Mouse (Mus musculus) c-Kit-positive CD71-positive TER-119-positive erythroid progenitor cells, embryonic 14.5 days (primary cell): ENCODE results near the gene Ppp1r16b.

Experiments used
- DNase-seq: peaks from one replicate; pipeline ENCODE4 v3.0.0-alpha.2; 2013; ENCODE audit warnings: low spot score

Ppp1r16b gene

DNA sequence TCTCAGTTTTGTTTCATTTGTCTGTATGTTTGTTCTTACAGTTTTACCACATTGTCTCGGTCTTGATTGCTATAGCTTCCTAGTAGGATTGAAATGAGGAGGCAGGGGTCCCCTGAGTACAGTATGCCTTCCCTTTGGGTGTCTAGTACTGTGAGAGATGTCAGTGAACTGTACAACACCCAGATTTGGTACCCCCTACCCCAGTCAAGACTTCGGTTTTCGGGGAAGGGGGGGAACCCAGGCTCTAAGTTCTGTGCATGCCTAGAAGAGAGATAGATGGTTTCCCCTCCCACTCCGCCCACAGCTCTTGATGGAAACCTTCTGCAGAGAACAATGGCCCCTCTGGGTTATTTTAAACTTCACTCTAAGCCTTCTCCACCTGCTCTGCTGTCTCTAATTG lies at the start of gene Ppp1r16b:
Gene Ppp1r16b, plus strand, starts transcription at position 301 of the 400 bp plus-strand sequence.
- DNase-seq: no peak

- no peak for DNase-seq
These were observed 49.5 kb upstream of the Ppp1r16b start for GRCm38 (mm10) chr2:158615702-158616101.

DNA sequence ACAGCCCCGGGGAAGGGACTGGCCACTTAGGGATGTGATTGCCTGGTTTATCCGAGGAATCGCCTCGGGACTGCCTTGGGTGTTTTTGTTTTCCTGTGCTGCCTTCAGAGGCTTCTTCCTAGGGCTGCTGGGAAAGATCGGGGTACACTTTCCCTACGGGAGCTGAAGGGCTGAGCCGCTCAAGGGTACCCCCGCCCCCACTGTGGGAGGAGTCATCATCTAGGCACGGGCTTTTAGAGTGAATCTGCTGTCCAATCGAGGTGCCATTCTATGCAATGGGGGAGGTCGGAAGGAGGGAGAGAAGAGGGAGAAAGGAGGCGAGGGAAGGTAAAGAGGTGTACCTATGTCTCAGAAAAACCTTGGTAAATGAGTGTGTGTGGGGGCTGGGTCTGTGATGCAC lies 48.9 kb upstream of the Ppp1r16b start:
- no peak for DNase-seq

- no peak for DNase-seq
These were observed 48.4 kb upstream of the Ppp1r16b start for GRCm38 (mm10) chr2:158616790-158617189.

DNA sequence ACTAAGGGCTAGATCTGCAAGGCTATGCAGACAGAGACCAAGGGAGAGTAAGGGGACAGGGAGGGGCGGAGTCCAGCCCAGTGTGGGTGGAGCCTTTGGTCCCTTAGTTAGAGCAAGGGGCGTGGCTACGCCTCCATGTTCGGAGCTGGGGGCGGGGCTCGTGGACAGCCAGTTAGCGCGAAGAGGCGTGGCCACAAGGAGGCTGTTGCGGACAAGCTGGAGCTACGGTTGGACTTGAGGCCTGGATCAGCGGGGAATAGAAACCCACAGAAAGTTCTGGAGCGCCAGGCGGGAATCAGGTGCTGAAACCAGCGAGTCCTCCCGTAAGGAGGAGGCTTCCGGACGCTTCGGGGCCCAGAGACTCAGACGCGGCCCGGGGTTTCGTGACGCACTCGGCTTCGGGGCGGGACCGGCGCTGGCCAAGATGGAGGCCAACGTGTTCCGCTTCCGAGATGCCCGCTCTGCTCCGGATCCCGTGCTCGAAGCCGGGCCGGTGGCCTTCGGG lies 40.4 kb upstream of the Ppp1r16b start, which contains the start of gene Actr5:
Gene Actr5, plus strand, starts transcription at position 171 of the 505 bp plus-strand sequence.
- peak; percentile 94 for DNase-seq

GRCm38 (mm10) chr2:158625231-158625630 lies 40.0 kb upstream of the Ppp1r16b start:
- DNase-seq: no peak

- DNase-seq: no peak
These were observed 39.5 kb upstream of the Ppp1r16b start for GRCm38 (mm10) chr2:158625697-158626096.

DNA sequence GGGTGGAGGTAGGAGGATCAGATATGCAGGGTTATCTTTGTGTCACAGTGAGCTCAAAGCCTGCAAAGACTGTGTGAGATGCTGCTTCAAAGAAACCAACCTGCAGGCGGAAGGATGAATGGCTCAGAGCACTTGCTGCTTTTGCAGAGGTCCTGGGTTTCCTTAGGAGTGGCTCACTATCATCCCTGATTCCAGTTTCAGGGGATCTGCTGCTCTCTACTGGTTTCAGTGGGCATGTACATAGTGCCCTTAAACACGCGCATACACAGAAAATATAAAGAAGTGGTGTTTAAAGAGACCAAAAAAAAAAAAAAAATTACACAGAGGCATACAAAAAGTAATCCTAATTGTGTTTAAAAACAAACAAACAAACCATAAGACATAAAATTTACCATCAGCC lies 36.3 kb upstream of the Ppp1r16b start:
- no peak for DNase-seq

DNA sequence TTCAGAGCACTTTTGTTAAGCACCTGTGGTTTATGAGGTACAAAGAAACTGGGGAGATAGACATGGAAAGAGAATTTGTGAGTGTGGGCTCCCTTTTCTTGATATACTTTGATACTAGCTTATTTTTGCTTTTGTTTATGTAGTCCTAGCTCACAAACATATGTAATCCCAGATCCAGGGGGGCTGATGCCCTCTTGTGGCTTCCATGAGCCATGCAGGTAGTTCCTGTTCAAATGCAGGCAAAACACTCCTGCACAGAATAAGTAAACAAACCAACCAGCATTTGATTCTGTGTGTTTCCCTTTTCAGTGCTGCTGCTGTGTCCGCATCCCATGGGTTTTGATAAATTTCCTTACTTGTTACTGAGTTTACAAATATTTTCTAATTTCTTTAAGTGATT lies 35.8 kb upstream of the Ppp1r16b start:
- no peak for DNase-seq

DNA sequence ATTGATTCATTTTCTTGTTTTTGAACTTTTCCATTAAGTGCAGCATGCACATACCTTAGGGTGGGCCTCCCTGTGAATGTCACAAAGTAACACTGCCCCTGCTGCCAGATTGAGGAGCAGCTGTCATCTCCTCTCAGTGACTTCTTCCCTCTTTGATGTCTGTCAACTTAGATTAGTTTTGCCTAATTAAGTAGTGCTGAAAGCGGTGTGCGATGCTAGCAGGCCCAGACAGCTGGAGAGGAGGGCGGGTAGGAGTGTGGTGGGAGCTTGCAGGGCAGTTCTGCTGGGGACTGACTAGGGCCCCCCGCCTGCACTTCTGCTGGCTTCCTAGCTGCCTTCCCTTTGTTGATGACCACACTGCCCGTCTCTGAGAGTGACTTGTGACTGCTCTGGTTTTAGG lies 33.3 kb upstream of the Ppp1r16b start:
- no peak for DNase-seq

DNA sequence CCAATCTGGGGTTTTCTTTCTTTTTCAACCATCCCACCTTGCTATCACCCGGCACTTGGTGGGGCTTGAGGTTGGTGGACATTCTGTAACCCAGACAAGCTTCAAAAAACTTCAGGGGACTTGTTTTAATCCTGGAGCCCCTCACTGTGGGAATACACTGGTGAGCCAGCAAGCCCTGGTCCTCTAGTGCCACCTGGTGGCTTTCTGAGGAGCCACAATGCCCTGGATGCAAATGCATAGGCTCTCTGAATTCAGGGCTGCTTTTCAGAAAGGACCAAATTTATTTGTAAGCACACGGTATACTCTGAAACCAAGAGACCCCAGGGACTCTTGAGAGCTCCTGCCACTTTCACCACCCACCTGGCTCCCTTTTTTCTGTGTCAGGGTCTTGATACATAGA lies 23.3 kb upstream of the Ppp1r16b start:
- DNase-seq: peak; percentile 47

GRCm38 (mm10) chr2:158642587-158642986 lies 22.6 kb upstream of the Ppp1r16b start:
- no peak for DNase-seq

GRCm38 (mm10) chr2:158643791-158644190 lies 21.4 kb upstream of the Ppp1r16b start:
- no peak for DNase-seq

DNA sequence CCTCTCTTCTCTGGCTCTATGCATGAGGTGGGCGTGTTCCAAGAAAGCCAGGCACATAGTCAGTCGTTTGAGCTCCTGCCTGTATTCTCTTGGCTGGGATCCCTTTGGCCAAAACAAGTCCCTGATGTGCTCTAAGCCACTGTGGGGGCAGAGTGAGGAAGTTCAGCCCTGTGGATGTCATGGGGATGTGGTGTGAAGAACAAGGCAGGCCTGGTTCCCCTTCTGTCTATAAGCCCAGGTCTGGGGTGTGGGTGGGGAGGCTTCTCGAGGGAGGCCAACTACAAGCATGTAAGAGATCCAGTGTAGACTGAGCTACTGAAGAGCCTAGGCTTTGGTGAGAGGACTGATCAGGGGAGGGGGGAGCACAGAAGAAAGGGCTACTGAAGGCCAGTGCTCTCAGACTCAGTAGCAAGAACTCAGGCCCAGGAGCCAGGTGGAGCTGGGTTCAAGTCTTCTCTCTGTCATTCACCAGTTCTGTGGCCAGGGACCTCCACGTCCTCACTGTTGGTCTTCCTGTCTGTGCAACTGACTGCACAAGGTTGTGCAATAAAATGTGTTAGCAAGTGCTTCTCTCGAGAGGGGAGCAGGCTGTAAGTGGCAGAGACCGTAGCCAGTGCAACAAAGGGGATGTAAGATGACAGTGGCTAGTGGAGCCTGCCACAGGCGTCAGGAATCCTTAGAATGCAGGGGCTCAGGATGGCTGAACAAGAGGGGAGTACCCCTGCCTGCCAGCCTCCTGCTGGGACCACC lies 13.9 kb upstream of the Ppp1r16b start:
- no peak for DNase-seq

DNA sequence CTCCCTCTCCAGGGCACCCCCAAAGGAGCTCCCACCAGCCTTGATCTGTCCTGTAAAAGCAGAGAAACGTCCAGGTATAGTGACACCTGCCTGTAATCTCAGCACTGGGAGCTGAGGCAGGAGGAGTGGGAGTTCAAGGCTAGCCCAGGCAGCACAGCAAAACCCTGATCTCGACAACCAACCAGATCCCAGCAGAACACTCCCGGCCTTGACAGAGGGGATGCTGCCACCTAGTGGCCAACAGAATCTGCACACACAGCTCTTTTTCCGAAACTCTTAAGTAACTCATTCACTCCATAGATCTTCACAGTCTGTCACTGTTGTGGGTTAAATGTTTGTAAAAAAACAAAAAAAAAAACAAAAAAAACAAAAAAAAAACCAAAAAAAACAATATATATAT lies 12.2 kb upstream of the Ppp1r16b start:
- peak; percentile 59 for DNase-seq

- no peak for DNase-seq
These were observed 10.5 kb upstream of the Ppp1r16b start for GRCm38 (mm10) chr2:158654717-158655116.

DNA sequence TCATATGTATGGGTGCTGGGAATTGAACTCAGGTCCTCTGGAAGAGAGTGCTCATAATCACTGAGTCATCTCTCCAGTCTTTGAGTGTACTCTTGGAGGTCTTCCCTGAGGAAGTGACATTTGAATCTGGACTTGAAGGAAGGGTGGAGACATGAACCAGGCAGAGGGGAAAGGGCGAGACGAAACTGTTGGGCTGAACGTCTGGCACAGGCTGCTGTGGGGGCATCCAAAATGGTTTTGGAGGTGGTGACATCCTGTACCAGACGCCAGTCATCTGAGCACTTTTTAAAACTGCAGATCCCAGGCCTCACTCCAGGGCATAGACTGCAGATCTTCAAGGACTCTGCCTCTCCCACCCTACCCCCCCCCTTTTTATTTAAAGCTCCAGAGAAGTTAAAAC lies 9.4 kb upstream of the Ppp1r16b start:
- no peak for DNase-seq

- DNase-seq: no peak
These were observed 6.4 kb upstream of the Ppp1r16b start for GRCm38 (mm10) chr2:158658822-158659221.

DNA sequence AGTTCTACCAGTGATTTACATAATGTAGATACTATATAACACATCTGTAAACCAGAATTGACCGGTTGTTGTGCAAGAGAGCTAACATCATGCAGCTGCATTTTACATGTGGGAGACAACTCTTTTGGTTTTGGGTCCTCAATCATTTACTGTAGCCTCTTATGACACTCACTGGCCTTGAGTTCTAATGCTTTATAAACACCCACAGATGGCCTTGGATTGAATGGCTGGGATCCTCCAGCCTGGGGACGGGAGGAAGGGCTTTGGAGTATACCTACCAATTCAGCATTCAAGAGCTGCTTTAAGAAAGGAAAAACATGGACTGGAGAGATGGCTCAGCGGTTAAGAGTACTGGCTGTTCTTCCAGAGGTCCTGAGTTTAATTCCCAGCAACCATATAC lies 5.9 kb upstream of the Ppp1r16b start:
- no peak for DNase-seq

DNA sequence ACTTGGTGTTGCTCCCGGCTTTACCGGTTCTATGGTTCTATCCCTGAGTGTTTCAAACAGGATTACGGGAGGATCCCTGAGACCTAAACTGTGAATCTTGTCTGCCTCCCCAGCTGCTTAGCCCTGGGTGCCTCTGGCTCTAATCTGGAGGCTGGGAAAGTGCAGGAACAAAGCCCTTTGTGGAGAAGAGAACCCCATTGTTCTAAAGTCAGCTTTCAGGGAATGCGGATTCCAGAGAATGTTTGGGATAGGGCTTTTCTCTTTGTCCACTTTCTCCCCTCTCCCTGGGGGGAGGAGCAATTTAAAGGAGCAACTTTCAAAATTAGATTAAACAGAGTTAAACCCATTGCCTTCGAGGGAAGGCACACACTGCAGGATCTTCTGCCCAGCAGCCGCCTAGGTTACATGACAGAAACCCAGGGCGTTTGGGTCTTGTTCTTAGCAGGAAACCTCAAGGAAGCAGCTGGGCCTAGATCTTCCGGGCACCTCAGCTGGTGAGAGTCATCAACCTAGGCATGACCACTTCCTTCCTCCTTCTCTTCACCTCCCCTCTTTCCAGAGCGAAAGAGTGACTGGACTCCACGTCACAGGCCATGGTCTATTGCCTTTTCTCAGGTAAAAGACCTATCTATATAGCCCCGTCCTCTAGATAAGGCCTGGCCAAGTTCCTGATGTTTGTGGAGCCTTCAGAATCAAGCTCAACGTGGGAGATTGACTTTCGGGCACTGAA lies 1.0 kb downstream of the Ppp1r16b start:
- DNase-seq: no peak

- DNase-seq: no peak
These were observed 1.9 kb downstream of the Ppp1r16b start for GRCm38 (mm10) chr2:158667022-158667670.

DNA sequence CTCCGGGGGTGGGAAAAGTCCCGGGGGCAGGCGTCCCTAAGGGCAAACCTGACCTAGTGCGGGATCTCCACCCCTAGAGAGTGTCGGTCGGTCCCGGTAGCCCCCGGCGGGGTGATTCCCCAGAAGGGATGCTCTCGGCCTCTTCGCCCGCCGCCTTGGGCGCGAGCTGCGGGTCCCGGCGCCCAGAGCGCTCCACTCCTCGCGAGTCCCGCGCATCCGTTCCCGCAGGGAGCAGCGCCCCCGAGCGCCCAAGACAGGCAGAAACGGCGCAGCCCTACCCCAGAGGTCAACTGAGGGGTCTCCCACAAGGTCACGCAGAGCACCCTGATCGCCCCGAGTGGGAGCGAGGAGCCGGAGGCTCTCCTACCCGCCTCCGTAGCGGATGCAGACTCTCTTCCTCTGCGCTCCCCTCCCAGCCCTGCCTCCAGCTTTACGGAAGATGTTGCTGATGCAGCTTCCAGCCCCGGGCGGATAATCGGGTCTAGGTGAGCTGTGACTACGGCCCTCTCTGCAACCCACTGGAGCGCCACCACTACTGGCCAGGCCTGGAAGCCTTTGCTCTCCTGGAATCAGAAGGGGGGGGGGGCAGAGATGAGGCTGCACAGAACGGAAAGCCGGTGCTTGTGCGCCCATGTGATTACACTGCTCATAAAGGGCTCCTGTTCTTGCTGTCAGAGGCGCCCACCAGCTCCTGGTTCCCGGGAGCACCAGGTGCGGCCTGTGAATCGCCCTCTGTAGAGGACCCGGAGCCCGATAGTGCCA lies 2.7 kb downstream of the Ppp1r16b start:
- DNase-seq: no peak
